Mouse (Mus musculus) G1E-ER4 (cell line): ENCODE data around the gene Lhfp. TPM values are rescaled to one million over a fixed set of nuclear protein-coding genes. Genes with fewer than 3 reads are reported as not detected.

ENCODE experiments used
- GATA1 ChIP-seq: IDR thresholded peaks from one replicate; pipeline ENCODE4 v1.8.0; 2012; ENCODE audit warnings: low read length, inconsistent platforms
- polyA plus RNA-seq: library from polyadenylated mRNA; stranded (reverse); fragments of >175 nt; gene quantifications from 2 replicates; pipeline ENCODE4 v1.2.3, GENCODE M21; 2012

Lhfp gene
- polyA plus RNA-seq, 1 experiment = 0.10 TPM

GRCm38 (mm10) chr3:53234689-53235088 lies 193.4 kb downstream of the Lhfp start:
- TF ChIP-seq GATA1 = no peak

- no peak for TF ChIP-seq GATA1
Measured at GRCm38 (mm10) chr3:53236471-53236870, 195.1 kb downstream of the Lhfp start.

DNA sequence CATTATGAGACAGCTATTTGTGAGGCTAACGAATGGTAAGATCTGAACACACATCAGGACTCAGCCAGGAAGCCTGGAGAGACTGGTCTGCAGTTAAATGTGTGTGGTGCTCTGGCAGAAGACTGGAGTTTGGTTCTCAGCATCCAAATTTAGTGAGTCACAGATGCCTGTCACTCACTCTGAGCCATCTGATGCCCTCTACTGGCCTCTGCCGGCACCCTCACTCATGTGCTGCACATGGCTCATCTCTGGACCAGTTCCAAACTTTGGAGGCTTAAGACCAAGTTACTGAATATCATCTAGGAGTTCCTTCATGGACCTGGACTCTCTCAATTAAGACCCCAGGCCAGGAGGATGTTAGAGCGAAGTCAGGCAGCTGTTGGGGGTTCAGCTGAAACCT lies 198.8 kb downstream of the Lhfp start:
- no peak for TF ChIP-seq GATA1

DNA sequence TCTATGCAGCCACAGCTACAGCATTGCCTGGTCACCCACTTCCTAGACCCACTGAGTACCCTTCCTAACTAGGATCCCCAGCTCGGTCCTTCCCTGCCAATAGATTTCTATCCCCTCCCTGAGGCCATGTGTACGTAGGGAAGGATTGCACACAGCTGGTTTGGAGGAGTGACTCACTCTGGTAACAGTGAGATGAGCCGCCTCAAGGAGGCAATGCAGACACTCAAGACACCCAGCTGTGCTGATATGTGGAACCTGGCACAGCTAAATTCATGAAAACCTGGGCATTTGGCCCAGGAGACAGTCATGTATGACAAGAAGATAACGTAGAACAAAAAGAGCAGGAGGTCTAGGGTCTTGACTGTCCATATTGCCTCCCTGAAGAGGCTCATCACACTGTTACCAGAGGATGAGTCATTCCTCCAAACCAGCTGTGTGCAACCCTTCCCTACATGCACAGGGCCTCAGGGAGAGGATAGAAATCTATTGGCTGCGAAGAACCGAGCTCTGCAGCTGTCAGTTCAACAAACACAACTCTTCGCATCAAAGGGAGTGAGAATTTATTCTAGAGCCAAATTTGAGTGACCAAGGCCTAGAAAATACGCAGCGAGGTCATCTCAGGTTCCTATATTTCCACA lies 204.4 kb downstream of the Lhfp start:
- no peak for TF ChIP-seq GATA1

- no peak for TF ChIP-seq GATA1
Measured at GRCm38 (mm10) chr3:53247102-53247501, 205.8 kb downstream of the Lhfp start.

DNA sequence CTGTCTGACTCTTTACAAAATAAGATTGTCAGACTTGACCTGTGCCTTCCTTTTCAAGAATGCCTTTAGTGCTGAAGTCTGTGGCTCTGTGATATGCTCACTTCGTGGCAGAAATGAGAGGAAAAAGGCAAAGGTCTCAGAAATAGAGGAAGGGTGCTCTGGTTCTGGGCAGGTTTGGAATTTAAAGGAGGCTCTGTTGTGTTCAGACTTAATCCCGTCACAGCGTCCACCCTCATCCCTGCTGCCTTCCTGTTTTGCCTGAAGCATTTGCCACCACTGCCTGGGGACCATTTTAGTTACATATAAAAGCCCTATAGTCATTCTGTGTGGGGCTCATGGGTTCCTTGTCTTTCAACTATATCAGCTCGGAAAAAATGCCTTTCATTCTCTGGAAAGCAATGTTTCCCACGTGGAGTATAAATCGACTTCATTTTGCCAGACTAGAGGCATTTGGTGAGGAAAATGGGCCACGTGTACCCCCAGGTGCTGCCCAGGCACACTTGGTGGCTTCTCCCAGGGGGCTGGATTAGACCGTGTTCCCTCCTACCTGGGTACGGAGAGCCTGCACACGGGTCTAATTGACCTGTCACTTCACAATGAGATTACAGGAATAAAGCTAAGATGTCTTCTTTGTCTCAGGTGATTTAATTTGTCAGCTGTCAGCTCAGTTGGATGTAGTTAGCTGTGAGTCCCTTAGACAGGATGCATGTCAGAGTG lies 207.0 kb downstream of the Lhfp start:
- no peak for TF ChIP-seq GATA1

- TF ChIP-seq GATA1 = no peak
Measured at GRCm38 (mm10) chr3:53252556-53252955, 211.2 kb downstream of the Lhfp start.

- TF ChIP-seq GATA1 = no peak
Measured at GRCm38 (mm10) chr3:53253223-53253832, 212.0 kb downstream of the Lhfp start.

- no peak for TF ChIP-seq GATA1
Measured at GRCm38 (mm10) chr3:53258657-53259158, 217.4 kb downstream of the Lhfp start.

GRCm38 (mm10) chr3:53266116-53266515 lies 224.8 kb downstream of the Lhfp start:
- no peak for TF ChIP-seq GATA1

DNA sequence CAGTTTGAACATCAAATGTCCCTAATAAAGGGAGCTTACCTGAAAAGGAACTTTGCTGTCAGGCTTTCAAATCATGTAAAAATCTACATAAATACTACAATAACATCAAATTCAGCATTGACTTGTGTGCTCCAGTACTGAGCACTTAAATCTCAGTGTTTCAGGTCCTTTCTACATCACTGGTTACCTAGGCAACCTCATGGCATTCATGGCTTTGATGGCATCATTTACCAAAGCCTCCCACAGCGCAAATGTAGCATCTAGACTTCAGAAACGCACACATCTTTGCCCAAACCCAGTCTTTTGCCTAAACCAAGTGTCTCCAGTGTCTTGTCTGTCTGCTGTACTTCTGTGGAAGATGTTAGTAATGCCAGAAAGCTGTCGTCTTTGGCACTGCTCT lies 225.7 kb downstream of the Lhfp start:
- TF ChIP-seq GATA1 = no peak

DNA sequence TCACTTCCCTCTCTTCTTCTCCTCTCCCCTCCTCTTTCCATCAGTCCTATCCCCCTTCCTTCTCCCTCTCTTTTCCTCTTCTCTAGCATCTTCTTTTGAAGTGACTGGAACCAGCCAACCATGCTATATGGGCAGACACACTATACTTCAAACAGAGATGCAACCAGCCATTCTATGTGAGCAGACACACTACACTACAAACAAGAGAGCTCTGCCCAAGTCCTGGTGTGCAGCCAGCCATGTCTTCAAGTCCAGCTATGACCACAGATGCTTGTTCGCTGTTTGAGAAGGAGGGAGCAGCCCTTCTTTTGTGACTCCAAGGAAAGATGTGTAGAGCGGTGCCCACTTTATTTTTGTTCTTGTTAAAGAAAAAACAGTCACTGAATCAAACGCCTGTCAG lies 231.9 kb downstream of the Lhfp start:
- TF ChIP-seq GATA1 = no peak

DNA sequence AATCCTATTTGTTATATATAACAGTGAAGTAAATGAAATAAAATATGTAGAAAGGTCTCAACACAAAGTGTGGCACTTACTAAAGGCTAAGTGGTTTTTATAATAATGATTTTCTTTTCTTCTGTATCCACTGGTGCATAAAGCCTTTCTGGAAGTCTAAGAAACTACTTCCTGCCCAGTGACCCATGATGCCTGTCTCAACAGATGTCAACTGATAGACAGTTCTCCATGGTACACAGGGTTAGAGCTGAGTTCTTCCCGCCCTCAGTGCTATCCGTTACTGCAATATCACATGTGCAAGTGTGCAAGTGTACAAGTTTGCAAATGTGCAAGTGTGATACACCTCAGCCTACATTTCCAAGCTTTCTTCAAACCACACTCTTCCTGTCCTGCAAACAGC lies 236.7 kb downstream of the Lhfp start:
- no peak for TF ChIP-seq GATA1

DNA sequence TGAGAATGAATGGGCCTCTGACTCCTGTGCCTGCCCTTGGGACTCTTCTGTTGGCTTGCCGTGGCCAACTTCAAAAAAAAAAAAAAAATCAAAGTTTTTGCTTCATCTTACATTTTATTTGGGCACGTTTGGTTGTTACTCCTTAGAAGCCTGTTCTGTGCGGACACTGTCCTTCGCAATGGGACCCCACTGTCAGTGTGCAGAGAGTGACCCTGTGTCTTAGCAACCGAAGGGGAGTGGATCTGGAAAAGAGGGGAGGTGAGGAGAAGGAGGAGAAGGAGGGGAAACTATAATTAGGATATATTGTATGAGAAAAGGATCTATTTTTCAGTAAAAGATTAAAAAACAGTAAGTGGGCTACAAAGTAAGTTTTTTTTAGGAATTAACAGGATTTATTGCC lies 242.7 kb downstream of the Lhfp start:
- no peak for TF ChIP-seq GATA1

DNA sequence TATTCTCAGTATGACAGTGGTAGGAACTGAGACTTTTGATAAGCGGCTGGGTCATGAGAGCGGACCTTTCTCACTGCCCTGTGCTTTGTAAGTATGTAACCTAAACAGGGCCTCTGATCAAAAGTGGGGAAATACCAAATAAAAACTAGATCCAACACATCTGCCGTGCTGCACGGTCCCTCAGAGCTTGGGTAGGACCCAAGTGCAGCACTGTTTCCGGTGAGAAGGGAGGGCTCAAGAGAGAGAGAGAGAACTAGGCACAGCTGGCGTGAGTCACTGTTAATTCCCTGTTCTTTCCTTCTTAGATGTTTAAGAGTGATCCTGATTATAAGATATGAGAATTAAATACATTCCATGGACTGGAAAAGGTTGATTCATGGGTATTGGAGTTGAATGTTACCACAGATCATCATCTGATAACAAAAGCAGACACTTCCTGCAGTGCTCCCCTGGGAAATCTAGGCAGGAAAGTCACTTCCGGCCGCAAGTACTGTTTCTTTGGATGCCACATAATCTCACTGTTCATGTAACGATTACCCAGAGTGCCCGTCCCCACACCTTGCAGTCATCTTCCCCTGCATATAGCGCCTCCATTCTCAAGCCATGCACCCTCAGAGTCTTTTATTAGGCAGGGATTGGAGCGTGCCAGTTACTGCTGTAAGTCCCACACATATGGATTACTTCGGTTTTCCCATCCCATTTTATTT lies 243.3 kb downstream of the Lhfp start:
- TF ChIP-seq GATA1 = no peak

GRCm38 (mm10) chr3:53288662-53289061 lies 247.3 kb downstream of the Lhfp start:
- no peak for TF ChIP-seq GATA1
